ENCODE assay signal across 10 mouse cellular contexts in genomic region chr1:88212341-88213045, GRCm38 (mm10). TPM values are rescaled to one million over a fixed set of nuclear protein-coding genes. Genes with fewer than 3 reads are reported as not detected.
DNase-seq lines count a peak whose midpoint lies in the region; ATAC-seq and TF ChIP-seq lines count a peak whose summit lies in the region.
"Had no signal": no experiment of that assay in that cellular context is flagged by ENCODE, and none has a peak within 500 bp of the region (broad histone marks: within the 10 kb centered on the region; RNA-seq: fewer than 3 reads in every experiment).

No protein-coding gene starts in this region.

- TF ChIP-seq POLR2A in lung, adult 2 months (IDR thresholded peaks at IDR 0.05; ENCODE audit: borderline replicate concordance, extremely low read depth, low read depth, low read length), result no peak

- H3K9ac ChIP-seq in kidney, embryonic 16.5 days (replicated peaks; ENCODE audit: low read length), result no peak overlapping the region

- H3K27ac ChIP-seq in kidney, embryonic 16.5 days (ENCODE audit: low read length), result no peak overlapping the region

- TF ChIP-seq CTCF in lung, adult 2 months (IDR thresholded peaks at IDR 0.05; ENCODE audit: insufficient read depth, low read length), result no peak

- no peaks in the 10 kb centered on the region for H3K27me3 ChIP-seq in splenic B cell, adult 2 months (ENCODE audit: control insufficient read depth, insufficient read depth, low read length, poor library complexity, severe bottlenecking)
- H3K27me3 ChIP-seq in kidney, embryonic 16.5 days (ENCODE audit: insufficient read depth, low read length), result no peaks in the 10 kb centered on the region

- peak; percentile 13 for DNase-seq in CD4-positive, CD25-positive, alpha-beta regulatory T cell, adult 2 months (ENCODE audit: low read depth, low spot score)
- DNase-seq in lung, postnatal 10 days, result peak; percentile 19
- DNase-seq in lung, adult 2 months, result no peak
- peak; percentile 8 for DNase-seq in induced T-regulatory cell, adult 2 months (ENCODE audit: low read depth)
- peak; percentile 18 for DNase-seq in splenic B cell, adult 2 months (ENCODE audit: low read depth, low spot score)
- no peak for DNase-seq in layer of hippocampus, postnatal 36 days

- peaks cover 60% of the 10 kb centered on the region for H3K9me3 ChIP-seq in kidney, embryonic 16.5 days (ENCODE audit: low read length)

- no peaks in the 10 kb centered on the region for H3K4me1 ChIP-seq in lung, adult 2 months (ENCODE audit: control insufficient read depth, insufficient read depth, low read length)
- no peaks in the 10 kb centered on the region for H3K4me1 ChIP-seq in kidney, embryonic 16.5 days (ENCODE audit: insufficient read depth, low read length)

- H3K4me2 ChIP-seq in kidney, embryonic 16.5 days (replicated peaks; ENCODE audit: low read depth, low read length), result no peak overlapping the region

- no peak overlapping the region for H3K4me3 ChIP-seq in lung, adult 2 months (replicated peaks; ENCODE audit: extremely low read depth, low read depth, low read length)
- no peak overlapping the region for H3K4me3 ChIP-seq in kidney, embryonic 16.5 days (ENCODE audit: low read length)

- no peak for ATAC-seq in CD4-positive, CD25-positive, alpha-beta regulatory T cell, adult 4 months
- ATAC-seq in kidney, embryonic 16.5 days (ENCODE audit: low FRiP score, low TSS enrichment), result no peak

- no peaks in the 10 kb centered on the region for H3K36me3 ChIP-seq in splenic B cell, adult 2 months (ENCODE audit: control insufficient read depth, insufficient read depth, low read length, poor library complexity, severe bottlenecking)
- H3K36me3 ChIP-seq in kidney, embryonic 16.5 days (ENCODE audit: insufficient read depth, low read length), result no peaks in the 10 kb centered on the region

- 56% methylated on average over 8 of the region's 8 CpGs for WGBS in lung, adult 2 months
- WGBS in kidney, embryonic 16.5 days, result 62% methylated on average over 8 of the region's 8 CpGs

RNA-seq across cellular contexts. Expression of gene Ugt1a1, which starts 0.7 kb away (rescaled TPM):
- not detected for polyA plus RNA-seq in CD4-positive, CD25-positive, alpha-beta regulatory T cell, adult 4 months (2017; shearing (Covaris generic))
- polyA plus RNA-seq in lung, adult 2 months (2012; rRNA removed), result 0.11 and 1.3 TPM in 2 replicates
- total RNA-seq in layer of hippocampus, postnatal 36 days (2021), result not detected
- polyA plus RNA-seq in kidney, embryonic 16.5 days (2015; fragmentation: Nextera tagmentation; extraction: Ambion mirVana), result 2.4 TPM in 2 replicates
- polyA plus RNA-seq: C2C12 had no signal

RNA-seq across cellular contexts. Expression of gene Dnajb3, which starts 6.9 kb away (rescaled TPM):
- under 1 TPM; 0.63 to 0.73 TPM for polyA plus RNA-seq in CD4-positive, CD25-positive, alpha-beta regulatory T cell, adult 4 months (2017; shearing (Covaris generic))
- polyA plus RNA-seq in lung, adult 2 months (2012; rRNA removed), result 1.3 and 1.8 TPM in 2 replicates
- total RNA-seq in layer of hippocampus, postnatal 36 days (2021), result 1 to 10 TPM; 2.2 to 3.0 TPM
- polyA plus RNA-seq in kidney, embryonic 16.5 days (2015; fragmentation: Nextera tagmentation; extraction: Ambion mirVana), result 10.4 and 11.2 TPM in 2 replicates
- polyA plus RNA-seq: C2C12 had no signal

RNA-seq across cellular contexts. Expression of gene Ugt1a2, which starts 12.1 kb away (rescaled TPM):
- polyA plus RNA-seq in CD4-positive, CD25-positive, alpha-beta regulatory T cell, adult 4 months (2017; shearing (Covaris generic)), result not detected
- polyA plus RNA-seq in lung, adult 2 months (2012; rRNA removed), result 0.11 and 0.12 TPM in 2 replicates
- not detected for total RNA-seq in layer of hippocampus, postnatal 36 days (2021)
- polyA plus RNA-seq in kidney, embryonic 16.5 days (2015; fragmentation: Nextera tagmentation; extraction: Ambion mirVana), result 68.4 and 84.9 TPM in 2 replicates
- total RNA-seq: heart, adult 18-20 months had no signal
- polyA plus RNA-seq: C2C12 had no signal

RNA-seq across cellular contexts. Expression of gene Mroh2a, which starts 14.3 kb away (rescaled TPM):
- 1 to 10 TPM; 1.4 to 1.6 TPM for polyA plus RNA-seq in CD4-positive, CD25-positive, alpha-beta regulatory T cell, adult 4 months (2017; shearing (Covaris generic))
- polyA plus RNA-seq in lung, adult 2 months (2012; rRNA removed), result 0.17 and 0.20 TPM in 2 replicates
- under 1 TPM in 1 of 2 experiments, not detected in 1; 0.05 TPM for total RNA-seq in layer of hippocampus, postnatal 36 days (2021)
- 1.3 and 2.8 TPM in 2 replicates for polyA plus RNA-seq in kidney, embryonic 16.5 days (2015; fragmentation: Nextera tagmentation; extraction: Ambion mirVana)
- total RNA-seq: heart, adult 18-20 months had no signal

RNA-seq across cellular contexts. Expression of gene Ugt1a5, which starts 46.7 kb away (rescaled TPM):
- polyA plus RNA-seq in CD4-positive, CD25-positive, alpha-beta regulatory T cell, adult 4 months (2017; shearing (Covaris generic)), result not detected
- 0.06 and 0.36 TPM in 2 replicates for polyA plus RNA-seq in lung, adult 2 months (2012; rRNA removed)
- not detected for total RNA-seq in layer of hippocampus, postnatal 36 days (2021)
- polyA plus RNA-seq in kidney, embryonic 16.5 days (2015; fragmentation: Nextera tagmentation; extraction: Ambion mirVana), result not detected in 2 replicates
- polyA plus RNA-seq: C2C12 had no signal

Comparison
In these comparisons a context has a peak if more than half of its experiments do, and no peak if none do; other contexts are left out.
1. DNase-seq: peak in CD4-positive, CD25-positive, alpha-beta regulatory T cell, adult 2 months (single experiment), lung, postnatal 10 days (single experiment), induced T-regulatory cell, adult 2 months (single experiment) and splenic B cell, adult 2 months (single experiment); none in lung, adult 2 months (single experiment) and layer of hippocampus, postnatal 36 days (0 of 2).
2. RNA of gene Ugt1a2, which starts 12.1 kb away (polyA plus RNA-seq): 68.4 to 84.9 TPM in kidney, embryonic 16.5 days; 0.11 to 0.12 TPM in lung, adult 2 months and not detected in CD4-positive, CD25-positive, alpha-beta regulatory T cell, adult 4 months; every median in the first group is over 10 times any median in the second.